In the genomic region with DNA sequence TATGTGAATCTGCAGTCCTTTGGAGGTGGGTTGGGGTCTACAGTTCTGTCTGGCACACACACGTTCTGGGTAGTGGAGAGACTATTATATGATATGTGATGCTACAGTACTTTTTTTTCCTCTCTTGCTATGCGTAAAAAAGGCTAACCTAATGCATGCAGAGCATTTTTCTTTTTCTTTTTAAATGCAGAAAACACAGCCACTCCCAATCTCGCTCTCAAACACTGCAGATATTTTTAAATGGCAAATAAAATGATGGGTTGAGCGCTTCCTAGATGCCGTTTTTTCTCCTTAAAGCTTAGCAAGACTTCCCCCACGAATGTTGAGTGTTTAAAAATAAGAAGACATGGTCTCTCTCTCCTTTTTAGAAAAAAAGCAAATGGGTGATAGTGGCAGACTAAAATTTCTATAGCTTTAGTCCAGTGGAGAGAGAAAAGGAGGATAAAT, we compare ENCODE assay signal across 8 mouse cellular contexts. TPM values are rescaled to one million over a fixed set of nuclear protein-coding genes. Genes with fewer than 3 reads are reported as not detected.
DNase-seq lines count a peak whose midpoint lies in the region; ATAC-seq and TF ChIP-seq lines count a peak whose summit lies in the region.

No protein-coding gene starts in this region.

- peak overlapping the region; percentile 74 for H3K9ac ChIP-seq in limb, embryonic 14.5 days (ENCODE audit: low read depth, low read length, severe bottlenecking)
- H3K9ac ChIP-seq in stomach, postnatal 0 days (ENCODE audit: low read length): peak overlapping the region; percentile 57

- H3K27me3 ChIP-seq in heart, embryonic 10.5 days (ENCODE audit: insufficient read depth, poor library complexity, severe bottlenecking): no peaks in the 10 kb centered on the region
- H3K27me3 ChIP-seq in limb, embryonic 14.5 days (ENCODE audit: control insufficient read depth, insufficient read depth, low read length): no peaks in the 10 kb centered on the region
- H3K27me3 ChIP-seq in stomach, postnatal 0 days (ENCODE audit: control insufficient read depth, insufficient read depth, low read length): no peaks in the 10 kb centered on the region

- TF ChIP-seq EP300 in stomach, postnatal 0 days (optimal IDR thresholded peaks at IDR 0.05): no peak

- peak overlapping the region; percentile 90 for H3K4me2 ChIP-seq in limb, embryonic 14.5 days (replicated peaks; ENCODE audit: low read depth, low read length, severe bottlenecking)
- peak overlapping the region; percentile 71 for H3K4me2 ChIP-seq in stomach, postnatal 0 days (replicated peaks; ENCODE audit: low read depth)

- H3K9me3 ChIP-seq in heart, embryonic 10.5 days: no peaks in the 10 kb centered on the region
- H3K9me3 ChIP-seq in limb, embryonic 14.5 days (ENCODE audit: control insufficient read depth, low read length): no peaks in the 10 kb centered on the region
- no peaks in the 10 kb centered on the region for H3K9me3 ChIP-seq in stomach, postnatal 0 days (ENCODE audit: control insufficient read depth, low read length)

- no peak for TF ChIP-seq CTCF in stomach, postnatal 0 days (IDR thresholded peaks at IDR 0.05; ENCODE audit: low read depth)

- H3K27ac ChIP-seq in heart, embryonic 10.5 days: peak overlapping the region; percentile 97
- H3K27ac ChIP-seq in limb, embryonic 14.5 days (replicated peaks; ENCODE audit: low read depth, low read length): peak overlapping the region; percentile 91; the same call in 1 of the 2 replicates
- peak overlapping the region; percentile 70 for H3K27ac ChIP-seq in stomach, postnatal 0 days (replicated peaks)

- no peak for DNase-seq in heart, embryonic 10.5 days (ENCODE audit: low spot score)
- DNase-seq in heart, postnatal 25 days (ENCODE audit: low spot score): no peak
- peak; percentile 11 for DNase-seq in thymus, postnatal 0 days (ENCODE audit: low spot score)
- no peak for DNase-seq in thymus, postnatal 10 days (ENCODE audit: low spot score in 2 of 2)
- no peak for DNase-seq in limb, embryonic 14.5 days (ENCODE audit: low spot score)
- DNase-seq in stomach, postnatal 0 days (ENCODE audit: low spot score): no peak
- DNase-seq in right cerebral cortex, postnatal 14 days: no peak
- no peak for DNase-seq in adrenal gland, adult 18-20 months (ENCODE audit: low spot score in 2 of 2)

- H3K4me3 ChIP-seq in heart, embryonic 10.5 days: peak overlapping the region; percentile 92
- H3K4me3 ChIP-seq in limb, embryonic 14.5 days (replicated peaks; ENCODE audit: low read length): peak overlapping the region; percentile 95
- peak overlapping the region; percentile 97 for H3K4me3 ChIP-seq in stomach, postnatal 0 days (ENCODE audit: low read depth, low read length)

- TF ChIP-seq POLR2A in limb, embryonic 14.5 days (IDR thresholded peaks at IDR 0.05; ENCODE audit: borderline replicate concordance, extremely low read depth, insufficient read depth, insufficient read length): no peak

- intact Hi-C loops in heart, postnatal 25 days (cut with DNase I): loop anchor here (2.0 to 10.0 kb wide), 6 partner anchors 34 to 224 kb away; partner anchors contain the start of genes Mxi1 and Xpnpep1

- WGBS in heart, embryonic 10.5 days: 4% methylated on average over 6 of the region's 6 CpGs
- 7% methylated on average over 6 of the region's 6 CpGs for WGBS in limb, embryonic 14.5 days
- WGBS in stomach, postnatal 0 days: 8% methylated on average over 6 of the region's 6 CpGs

- ATAC-seq in limb, embryonic 14.5 days (ENCODE audit: low FRiP score, low read depth): no peak
- no peak for ATAC-seq in stomach, postnatal 0 days (ENCODE audit: low FRiP score, low TSS enrichment)

- H3K36me3 ChIP-seq in heart, embryonic 10.5 days: no peaks in the 10 kb centered on the region
- no peaks in the 10 kb centered on the region for H3K36me3 ChIP-seq in limb, embryonic 14.5 days (ENCODE audit: control insufficient read depth, insufficient read depth, low read length)
- no peaks in the 10 kb centered on the region for H3K36me3 ChIP-seq in stomach, postnatal 0 days (ENCODE audit: control insufficient read depth, insufficient read depth, low read length)

- peaks cover 25% of the 10 kb centered on the region for H3K4me1 ChIP-seq in heart, embryonic 10.5 days
- peaks cover 32% of the 10 kb centered on the region for H3K4me1 ChIP-seq in limb, embryonic 14.5 days (ENCODE audit: control insufficient read depth, insufficient read depth, low read length)
- no peaks in the 10 kb centered on the region for H3K4me1 ChIP-seq in stomach, postnatal 0 days (replicated peaks; ENCODE audit: control insufficient read depth, insufficient read depth)

RNA-seq across cellular contexts. Expression of gene Add3, which starts 0.6 kb away (rescaled TPM):
- polyA plus RNA-seq in heart, embryonic 10.5 days (2016; fragmentation: Nextera tagmentation; extraction: Ambion mirVana): 128 and 173 TPM in 2 replicates
- total RNA-seq in heart, postnatal 25 days (2021): 10 to 100 TPM; 50.2 to 53.3 TPM
- 41.5 and 42.7 TPM in 2 replicates for polyA plus RNA-seq in thymus, postnatal 0 days (2015; fragmentation: Nextera tagmentation; extraction: Ambion mirVana)
- polyA plus RNA-seq in limb, embryonic 14.5 days (2012; rRNA removed): 46.8 and 53.0 TPM in 2 replicates
- polyA plus RNA-seq in limb, embryonic 14.5 days (2014; fragmentation: Nextera tagmentation; extraction: Ambion mirVana): 89.5 and 97.3 TPM in 2 replicates
- 48.2 and 52.4 TPM in 2 replicates for polyA plus RNA-seq in stomach, postnatal 0 days (2015; fragmentation: Nextera tagmentation; extraction: Ambion mirVana)
- 10 to 100 TPM; 29.2 to 39.1 TPM for total RNA-seq in adrenal gland, adult 18-20 months (2021)
